Mouse (Mus musculus) T-cell, adult 2 months (primary cell): Measurements from ENCODE around the gene Prokr1.
"Not testable (repeated sequence)": the region's sequence is repeated elsewhere in the genome, so short reads cannot be mapped to it uniquely, and the experiment has no call there.

Experiments used
- DNase-seq: peaks from one replicate; pipeline ENCODE4 v3.0.0; 2022; ENCODE audit warnings: low spot score

The Prokr1 gene

GRCm38 (mm10) chr6:87590394-87591281 is at the start of gene Prokr1:
Gene Prokr1 (minus strand): TSS chr6:87590743.
- DNase-seq = peak; percentile 4

- no peak for DNase-seq
Measured at GRCm38 (mm10) chr6:87638134-87638660, 47.7 kb upstream of the Prokr1 start.

GRCm38 (mm10) chr6:87632176-87632575 is 41.6 kb upstream of the Prokr1 start:
- DNase-seq = no peak

GRCm38 (mm10) chr6:87628936-87629335 is 38.4 kb upstream of the Prokr1 start:
- DNase-seq = not testable (repeated sequence)

GRCm38 (mm10) chr6:87623151-87623550 is 32.6 kb upstream of the Prokr1 start:
- DNase-seq = no peak

GRCm38 (mm10) chr6:87621281-87621680 is 30.7 kb upstream of the Prokr1 start:
- no peak for DNase-seq

GRCm38 (mm10) chr6:87618021-87618420 is 27.5 kb upstream of the Prokr1 start:
- no peak for DNase-seq

- DNase-seq = no peak
Measured at GRCm38 (mm10) chr6:87615696-87616083, 25.1 kb upstream of the Prokr1 start.

GRCm38 (mm10) chr6:87614794-87615695 is 24.5 kb upstream of the Prokr1 start:
- peak; percentile 24 for DNase-seq

GRCm38 (mm10) chr6:87599825-87600224 is 9.3 kb upstream of the Prokr1 start:
- no peak for DNase-seq

- peak; percentile 19 for DNase-seq
Measured at GRCm38 (mm10) chr6:87597116-87597833, 6.7 kb upstream of the Prokr1 start.

GRCm38 (mm10) chr6:87594188-87594587 is 3.6 kb upstream of the Prokr1 start:
- no peak for DNase-seq

- no peak for DNase-seq
Measured at GRCm38 (mm10) chr6:87589718-87590393, 687 bp downstream of the Prokr1 start.

- no peak for DNase-seq
Measured at GRCm38 (mm10) chr6:87583991-87584390, 6.6 kb downstream of the Prokr1 start.

- DNase-seq = no peak
Measured at GRCm38 (mm10) chr6:87583183-87583611, 7.3 kb downstream of the Prokr1 start.

- peak; percentile 8 for DNase-seq
Measured at GRCm38 (mm10) chr6:87582456-87582855, 8.1 kb downstream of the Prokr1 start.

- no peak for DNase-seq
Measured at GRCm38 (mm10) chr6:87581581-87581980, 9.0 kb downstream of the Prokr1 start.

GRCm38 (mm10) chr6:87581071-87581470 is 9.5 kb downstream of the Prokr1 start:
- no peak for DNase-seq

- no peak for DNase-seq
Measured at GRCm38 (mm10) chr6:87578247-87578646, 12.3 kb downstream of the Prokr1 start.

- no peak for DNase-seq
Measured at GRCm38 (mm10) chr6:87576648-87577330, 13.8 kb downstream of the Prokr1 start.

GRCm38 (mm10) chr6:87571863-87572262 is 18.7 kb downstream of the Prokr1 start:
- DNase-seq = not testable (repeated sequence)
